Mouse (Mus musculus) lung, postnatal 0 days (tissue): ENCODE data around the gene Sergef.

Experiments
- CTCF ChIP-seq: IDR thresholded peaks from 2 replicates; pipeline ENCODE4 v1.5.1; 2016; ENCODE audit warnings: antibody characterized with exemption, mild to moderate bottlenecking
- EP300 ChIP-seq: IDR thresholded peaks from 2 replicates; pipeline ENCODE4 v1.6.1; 2016; ENCODE audit warnings: antibody characterized with exemption, mild to moderate bottlenecking, control low read depth

GRCm38 (mm10) chr7:46613091-46613490, 26.5 kb downstream of the Sergef start:
- no peak for TF ChIP-seq CTCF
- TF ChIP-seq EP300: no peak
